Mouse (Mus musculus) urinary bladder, postnatal 14 days (tissue): ENCODE measurements around the gene Dbn1.

ENCODE experiments used
- DNase-seq: peaks from one replicate; pipeline ENCODE4 v3.0.0; 2021; ENCODE audit warnings: low spot score

Dbn1 gene

DNA sequence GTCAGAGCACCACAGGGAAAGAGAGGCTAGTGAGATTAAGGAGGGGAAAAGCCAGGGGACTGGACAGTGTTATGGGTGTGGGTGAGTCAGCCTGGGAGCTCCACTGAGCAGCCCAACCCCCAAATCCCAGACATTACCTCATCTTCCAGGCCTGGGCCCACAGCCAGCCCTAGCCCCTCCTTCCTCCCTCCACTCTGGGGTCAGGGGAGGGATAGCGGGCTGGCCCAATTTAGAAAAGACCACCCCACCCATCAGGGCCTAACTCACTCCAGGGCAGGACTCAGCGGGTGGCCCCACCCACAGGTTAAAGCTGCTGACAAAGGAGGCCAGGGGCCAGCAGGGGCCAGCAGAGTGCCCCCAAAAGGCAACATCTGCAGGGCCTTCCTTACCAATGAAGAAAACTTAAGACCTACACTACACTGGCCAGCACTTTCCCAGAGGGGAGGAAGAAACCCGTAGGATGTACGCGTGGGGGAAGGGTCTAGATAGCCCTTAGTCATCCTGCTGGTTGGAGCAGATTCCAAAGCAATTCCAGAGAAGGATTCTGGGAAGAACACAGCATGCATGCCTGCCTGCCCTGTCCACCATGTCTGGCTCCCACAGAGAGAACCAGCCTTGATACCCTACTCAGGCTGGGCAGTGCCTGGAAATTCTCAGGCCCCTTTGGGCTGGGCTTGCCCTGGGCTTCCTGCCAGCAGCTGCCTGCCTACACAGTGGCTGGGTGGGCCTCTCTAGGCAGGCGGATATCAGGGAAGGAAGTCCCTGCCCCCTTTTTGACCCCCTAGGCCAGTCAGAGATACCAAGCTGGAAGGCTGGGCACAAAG is 23.0 kb upstream of the Dbn1 start:
- peak; percentile 85 for DNase-seq

DNA sequence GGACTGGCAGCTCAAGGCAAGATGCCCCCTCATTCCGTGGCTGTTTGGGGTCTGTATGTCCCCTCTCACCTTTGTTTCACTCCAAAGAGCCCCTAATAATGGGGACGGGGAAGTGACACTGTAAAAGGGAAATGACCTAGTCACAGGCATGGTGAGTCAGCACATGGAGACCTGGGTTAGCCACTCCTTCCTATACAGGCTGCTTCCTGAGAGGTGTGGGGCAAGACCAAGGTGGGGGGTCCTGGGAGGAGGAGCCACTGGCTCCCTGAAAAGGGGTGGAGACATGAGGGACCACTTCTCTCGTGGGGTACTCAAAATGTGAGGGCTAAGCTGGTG is 22.4 kb upstream of the Dbn1 start:
- no peak for DNase-seq

DNA sequence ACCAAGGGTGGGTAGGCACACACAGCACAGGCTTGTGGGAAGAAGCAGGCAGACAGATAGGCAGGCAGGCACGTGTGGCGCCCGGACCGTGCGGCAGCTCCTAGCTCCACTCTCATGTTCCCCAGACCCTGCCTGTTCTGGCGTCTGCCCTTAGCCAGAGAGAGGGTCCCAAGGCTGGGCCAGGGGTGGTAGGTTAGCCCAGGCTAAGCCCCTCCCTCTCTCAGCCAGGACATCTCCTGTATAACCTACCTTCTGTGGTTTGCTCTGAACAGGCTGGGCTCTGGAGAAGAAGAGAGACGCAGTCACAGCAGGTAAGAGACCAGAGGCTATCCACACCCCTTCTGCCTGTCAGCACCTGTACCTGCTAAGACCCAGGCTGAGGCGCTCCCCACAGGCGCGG is 20.6 kb upstream of the Dbn1 start:
- DNase-seq: no peak

DNA sequence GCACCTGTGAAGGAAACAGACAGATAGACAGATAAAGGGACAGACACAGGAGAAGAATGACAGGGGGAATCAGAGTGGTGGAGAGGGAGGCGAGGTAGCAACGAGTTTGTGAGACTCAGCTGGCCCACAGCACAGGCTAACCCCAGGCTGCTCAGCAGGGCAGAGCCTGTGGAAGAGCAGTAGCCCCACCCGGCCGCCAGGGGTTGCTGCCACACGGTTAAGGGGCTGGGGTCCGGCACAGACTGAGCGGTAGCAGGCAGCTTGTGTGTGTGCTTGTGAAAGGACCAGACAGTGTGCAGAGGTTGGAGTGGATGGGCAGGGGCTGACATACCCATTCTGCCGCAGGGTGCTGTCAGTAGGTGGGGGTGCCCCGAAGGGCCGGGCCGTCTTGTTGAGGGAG is 20.0 kb upstream of the Dbn1 start:
- no peak for DNase-seq

DNA sequence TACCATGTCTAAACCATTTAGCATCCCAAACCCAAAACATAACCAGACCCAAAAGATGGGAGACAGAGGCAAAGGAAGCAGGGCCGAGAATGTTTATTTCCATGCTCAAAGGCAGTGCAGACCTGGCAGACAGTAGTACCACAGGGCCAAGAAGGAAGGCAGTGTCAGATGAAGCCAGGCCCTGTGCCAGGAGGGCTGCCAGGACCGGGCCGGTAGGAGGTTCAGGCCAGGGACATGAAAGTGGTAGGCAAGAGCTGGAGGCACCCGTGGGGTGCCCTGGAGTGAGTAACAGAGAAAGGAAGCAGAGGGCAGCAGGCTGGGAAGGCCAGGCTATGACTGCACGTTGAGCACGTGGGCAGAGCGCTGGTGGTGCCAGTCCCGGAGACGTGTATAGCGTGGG is 18.8 kb upstream of the Dbn1 start:
- DNase-seq: no peak

DNA sequence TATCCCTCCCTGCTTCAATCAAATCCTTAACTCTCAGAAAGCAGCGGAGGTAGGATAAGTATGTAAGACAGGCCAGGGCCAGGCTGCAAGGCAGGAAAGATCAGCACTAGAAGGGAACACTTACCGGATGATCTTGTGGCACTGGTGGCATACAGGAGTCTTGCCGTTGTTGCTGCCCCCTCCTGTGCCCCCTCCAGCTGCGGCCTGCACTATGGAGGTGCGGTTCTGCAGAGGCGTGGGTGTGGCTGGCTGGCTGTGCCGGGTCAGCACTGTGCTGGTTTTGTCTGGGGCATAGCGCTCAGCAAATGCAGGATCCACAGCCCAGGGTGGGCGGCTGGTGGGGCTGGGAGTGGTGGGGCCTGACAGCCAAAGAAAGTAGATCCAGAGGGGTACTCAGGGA is 17.9 kb upstream of the Dbn1 start:
- DNase-seq: no peak

DNA sequence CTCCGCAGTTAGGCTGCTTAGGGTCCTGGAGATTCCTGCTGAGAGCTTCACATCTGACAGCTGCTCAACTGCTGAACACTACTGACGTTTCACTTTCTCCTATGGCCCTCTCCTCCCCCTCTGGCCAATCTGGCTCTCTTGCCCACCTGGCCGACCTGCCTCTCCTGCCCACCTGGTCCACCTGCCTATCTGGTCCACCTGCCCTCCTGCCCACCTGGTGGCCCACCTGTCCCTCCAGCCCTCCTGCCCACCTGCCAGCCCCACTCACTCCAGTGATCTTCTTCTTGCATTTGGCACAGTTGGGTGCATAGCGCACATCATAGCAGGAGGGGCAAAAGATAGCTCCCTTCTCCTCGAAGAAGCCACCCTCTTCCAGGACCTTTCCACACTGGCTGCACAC is 16.5 kb upstream of the Dbn1 start:
- no peak for DNase-seq

DNA sequence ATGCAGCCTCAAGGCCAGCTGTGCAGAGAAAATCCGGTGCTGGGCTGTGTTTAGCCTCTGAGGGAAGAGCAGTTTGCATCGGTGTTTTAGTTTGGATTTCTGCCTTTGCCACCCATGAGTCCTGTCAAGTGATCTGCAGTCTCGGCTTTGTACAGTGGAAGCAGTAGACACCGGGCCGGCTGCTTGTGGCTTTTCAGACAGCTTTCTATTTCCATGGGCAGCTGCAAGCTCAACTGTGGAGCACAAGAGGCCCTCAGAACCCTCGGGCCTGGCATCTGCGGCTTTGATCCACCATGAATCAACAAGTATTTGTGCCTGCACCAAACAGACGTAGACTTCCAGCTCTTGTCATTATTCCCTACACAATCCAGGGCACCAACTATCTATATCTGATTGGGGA is 14.5 kb upstream of the Dbn1 start:
- DNase-seq: no peak

DNA sequence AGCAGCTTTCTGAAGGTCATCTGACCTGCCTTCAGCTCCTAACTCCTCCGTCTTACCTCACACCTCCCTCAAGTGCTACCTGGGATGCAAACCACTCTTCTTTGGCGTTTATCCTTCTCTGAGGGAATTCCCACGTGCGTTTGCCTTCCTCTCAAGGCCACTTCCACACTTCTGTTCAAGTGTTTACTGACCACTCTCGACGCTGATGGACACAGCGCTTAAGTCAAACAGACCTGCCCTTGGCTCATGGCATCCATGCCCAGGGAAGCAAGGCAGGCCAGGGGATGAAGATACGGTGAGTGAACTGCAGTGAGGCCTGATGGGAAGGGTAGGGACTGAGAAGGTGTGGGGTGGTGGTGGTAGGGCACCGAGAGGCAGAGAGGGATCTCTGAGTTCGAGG is 12.7 kb upstream of the Dbn1 start:
- DNase-seq: no peak

DNA sequence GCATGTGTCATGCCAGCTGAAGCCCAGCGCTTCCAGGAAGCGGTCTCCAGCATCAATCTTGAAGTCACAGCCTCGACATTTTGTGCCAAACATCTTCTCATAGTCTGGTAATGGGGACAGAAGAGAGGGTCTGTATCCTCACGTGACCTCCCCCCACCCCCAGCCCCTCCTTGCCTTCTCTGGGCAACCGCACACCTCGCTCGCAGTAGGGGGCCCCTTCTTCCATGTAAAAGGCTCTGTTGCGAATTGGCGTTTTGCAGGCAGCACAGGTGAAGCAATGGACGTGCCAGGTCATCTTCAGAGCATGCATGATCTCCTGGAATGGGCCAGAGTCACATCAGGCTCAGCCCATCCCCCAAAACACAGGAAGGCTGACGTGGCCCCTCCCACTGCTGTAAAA is 11.0 kb upstream of the Dbn1 start:
- DNase-seq: no peak

DNA sequence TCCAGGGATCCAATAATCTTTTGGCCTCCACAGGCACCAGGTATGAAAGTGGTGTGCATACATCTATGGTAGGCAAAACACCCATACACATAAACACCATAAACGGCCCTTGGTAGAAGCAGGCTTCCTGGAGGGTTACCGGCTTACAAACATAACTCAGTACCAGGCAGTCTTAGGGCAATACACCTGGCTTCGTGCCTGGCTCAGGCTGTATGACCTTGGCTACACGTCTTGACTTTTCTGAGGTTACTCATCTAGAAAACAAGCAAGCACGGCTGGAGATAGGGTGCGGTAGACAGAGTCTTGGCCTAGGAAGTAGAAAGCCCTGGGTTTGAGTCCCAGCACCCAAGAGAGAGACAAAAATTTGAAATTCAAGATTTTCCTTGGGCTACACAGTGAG is 8.8 kb upstream of the Dbn1 start:
- DNase-seq: no peak

DNA sequence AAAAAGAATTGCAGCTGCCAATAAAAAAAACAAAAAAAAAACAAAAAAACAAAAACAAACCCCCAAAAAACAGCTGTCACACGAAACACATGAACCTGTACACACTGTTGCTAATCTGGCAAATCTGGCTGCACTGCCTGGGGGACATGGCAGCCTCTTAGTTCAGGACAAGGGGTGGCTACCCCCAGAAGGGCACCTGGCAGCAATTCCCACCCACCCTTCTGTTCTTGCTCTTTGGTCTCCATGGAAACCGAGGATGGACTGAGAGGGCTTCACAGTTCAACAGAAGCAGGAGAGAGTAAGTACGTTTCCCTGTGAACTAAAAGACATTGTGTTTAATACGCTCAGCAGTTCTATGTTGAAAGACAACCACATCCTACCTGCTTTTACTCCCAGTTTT is 7.8 kb upstream of the Dbn1 start:
- no peak for DNase-seq

DNA sequence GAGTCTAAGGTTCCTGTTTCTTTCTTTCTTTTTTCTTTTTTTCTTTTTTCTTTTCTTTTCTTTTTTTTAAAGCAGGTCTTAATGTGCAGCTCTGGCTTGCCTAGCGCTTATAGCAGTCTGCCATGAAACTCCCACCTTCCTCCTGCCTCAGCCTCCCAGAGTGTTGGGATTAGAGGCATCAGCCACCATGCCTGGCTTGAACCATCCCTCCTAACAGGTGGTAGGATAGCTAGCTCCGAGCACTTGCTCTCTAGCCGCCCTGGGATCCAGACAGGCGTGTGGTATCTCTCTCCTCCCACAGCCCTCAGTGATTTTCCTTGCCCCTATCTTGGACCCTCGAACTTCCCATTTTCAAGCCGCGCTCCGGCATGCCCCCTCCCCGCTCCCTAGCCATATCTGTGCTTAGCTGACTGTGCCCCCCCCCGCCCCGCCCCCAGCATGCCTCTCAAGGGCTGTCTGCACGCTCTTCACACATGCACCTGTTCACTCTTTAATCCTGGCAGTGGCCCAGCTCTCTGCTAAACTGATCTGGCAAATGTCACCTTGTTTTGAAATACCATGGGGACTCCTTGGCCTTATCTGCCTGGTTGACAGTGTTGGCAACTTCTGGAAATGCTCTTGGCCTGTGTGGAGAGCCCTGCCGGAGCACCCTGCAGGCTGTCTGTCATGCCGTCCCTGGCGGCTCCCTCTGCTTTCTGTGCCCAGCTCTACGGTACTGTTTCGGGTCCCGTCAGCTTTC is 7.1 kb upstream of the Dbn1 start:
- DNase-seq: no peak

DNA sequence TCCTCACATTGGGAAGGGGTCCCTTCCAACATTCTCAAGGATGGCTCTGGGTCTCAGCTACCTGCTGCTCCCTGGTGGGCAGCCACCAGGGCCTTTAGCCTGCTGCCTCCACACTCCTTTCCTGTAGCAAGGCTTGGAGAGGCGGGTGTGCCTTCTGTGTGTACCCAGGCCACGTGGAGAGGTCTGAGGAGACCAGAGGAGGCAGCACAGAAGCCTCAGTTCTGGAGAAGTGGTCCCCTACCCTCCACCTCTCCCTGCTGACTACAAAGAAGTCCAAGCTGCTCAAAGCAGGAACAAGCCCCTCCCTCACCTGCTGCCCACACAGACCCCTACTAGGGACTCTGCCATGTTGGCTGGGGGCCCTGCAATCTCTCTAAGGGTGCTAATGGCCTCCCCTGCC is 6.3 kb upstream of the Dbn1 start:
- no peak for DNase-seq

DNA sequence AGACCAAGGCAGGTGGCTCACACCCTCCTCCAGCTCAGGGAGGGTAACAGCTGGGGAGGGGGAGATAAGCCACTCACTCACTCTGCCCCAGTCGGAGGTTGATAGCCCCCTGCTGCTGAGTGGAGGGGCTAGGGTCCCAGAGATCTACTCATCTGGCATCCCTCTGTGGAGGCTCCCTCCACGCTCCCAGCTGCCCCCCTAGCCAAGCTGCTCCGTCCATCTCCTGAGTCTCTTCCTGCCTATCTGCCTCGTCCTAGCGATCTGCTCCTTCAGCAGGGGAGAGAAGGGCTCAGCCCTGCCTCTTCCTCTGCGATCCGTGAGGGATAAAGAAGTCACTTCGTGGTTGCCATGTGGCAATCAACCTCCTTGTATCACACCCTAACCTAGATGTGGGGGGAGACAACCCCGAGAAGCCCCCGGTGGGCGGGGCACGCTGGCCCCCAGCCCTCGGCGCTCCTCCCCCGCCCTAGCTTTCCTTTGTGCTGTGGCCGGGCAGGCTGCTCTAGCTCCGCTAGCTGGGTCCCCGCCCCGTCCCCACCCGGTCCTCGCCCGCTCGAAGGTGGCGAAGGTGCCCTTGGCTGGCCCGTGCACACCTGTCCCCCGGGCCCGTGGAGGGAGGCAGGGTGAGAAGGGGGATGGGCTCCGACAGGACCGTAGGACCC is 864 bp downstream of the Dbn1 start:
- DNase-seq: no peak

DNA sequence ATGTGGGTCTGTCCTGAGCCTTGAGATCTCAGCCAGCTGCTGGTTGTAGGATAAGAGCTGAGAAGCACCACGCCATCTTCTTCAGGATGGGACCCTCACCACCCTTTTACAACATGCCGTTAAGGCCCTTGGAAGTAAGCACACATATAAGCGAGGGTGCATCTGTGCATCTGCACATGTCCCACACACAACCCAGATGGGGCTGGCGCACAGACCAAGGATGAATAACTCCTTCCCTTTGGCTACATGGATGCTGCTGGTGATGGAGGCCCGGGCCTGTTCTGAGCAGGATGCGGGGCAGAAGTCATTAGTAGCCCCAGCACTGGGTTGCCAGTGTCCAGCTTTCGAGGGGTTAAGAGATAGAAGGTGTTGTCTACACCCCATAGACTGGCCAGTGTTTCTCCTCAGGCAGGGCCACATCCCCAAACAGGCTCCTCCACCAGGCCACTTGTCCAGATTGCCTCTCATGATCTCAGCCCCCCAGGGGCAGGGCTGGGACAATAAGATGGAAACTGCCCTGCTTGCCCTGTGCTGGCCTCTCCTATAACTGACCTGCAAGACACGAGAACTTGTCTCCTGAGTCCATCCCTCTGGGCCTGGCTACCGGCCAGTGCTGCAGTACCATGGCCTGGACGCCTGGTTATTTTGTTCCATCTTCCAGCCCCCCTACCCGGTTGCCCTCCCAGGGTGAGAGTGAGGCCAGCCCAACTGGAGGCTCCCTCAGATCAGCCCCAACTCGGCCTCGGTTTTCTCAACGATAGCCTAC is 1.7 kb downstream of the Dbn1 start:
- no peak for DNase-seq

DNA sequence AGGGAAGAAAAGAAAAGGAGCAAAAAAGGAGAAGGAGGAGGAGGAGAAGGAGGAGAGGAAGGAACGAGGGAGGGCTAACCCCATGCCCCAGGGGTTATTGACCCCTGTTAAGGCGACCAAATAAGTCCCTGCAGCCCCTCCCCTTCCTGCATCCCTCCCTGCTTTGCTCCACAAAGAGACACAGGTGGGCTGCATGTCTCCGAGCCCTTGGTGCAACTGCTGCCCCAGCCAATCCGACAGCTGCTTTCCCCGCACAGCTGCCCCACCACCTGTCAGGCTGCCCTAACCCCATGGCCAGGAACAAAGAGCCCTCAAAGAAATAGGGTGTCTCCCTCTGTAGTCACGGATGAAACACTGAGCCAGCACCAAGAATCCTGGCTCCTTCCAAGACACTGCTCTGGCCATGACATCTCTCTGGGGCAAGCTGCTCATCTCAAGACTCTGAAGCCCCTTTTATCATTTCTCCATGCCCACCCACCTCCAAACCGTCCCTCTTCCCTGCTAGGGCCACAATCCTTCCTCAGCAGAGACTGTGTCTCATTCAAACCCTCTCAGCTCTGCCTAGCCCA is 3.3 kb downstream of the Dbn1 start:
- DNase-seq: no peak

DNA sequence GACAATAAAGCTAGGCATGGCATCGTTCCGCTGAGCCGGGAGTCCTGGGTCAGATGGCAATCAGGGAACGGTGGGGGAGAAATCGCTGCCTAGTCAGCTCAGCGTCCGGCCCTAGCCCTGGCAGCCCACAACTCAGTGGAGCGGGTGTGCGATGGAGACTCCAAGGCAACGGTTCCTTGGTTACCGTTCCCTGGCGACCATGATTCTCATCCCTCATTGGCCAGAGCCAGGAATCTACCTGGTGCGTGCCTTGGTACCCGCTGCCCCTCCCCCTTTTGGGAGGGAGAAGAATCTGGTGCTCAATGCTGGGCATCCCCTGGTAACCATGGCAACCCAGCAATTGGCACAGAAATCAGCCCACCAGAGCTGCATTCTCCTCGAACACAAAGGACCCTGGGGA is 4.3 kb downstream of the Dbn1 start:
- DNase-seq: no peak

DNA sequence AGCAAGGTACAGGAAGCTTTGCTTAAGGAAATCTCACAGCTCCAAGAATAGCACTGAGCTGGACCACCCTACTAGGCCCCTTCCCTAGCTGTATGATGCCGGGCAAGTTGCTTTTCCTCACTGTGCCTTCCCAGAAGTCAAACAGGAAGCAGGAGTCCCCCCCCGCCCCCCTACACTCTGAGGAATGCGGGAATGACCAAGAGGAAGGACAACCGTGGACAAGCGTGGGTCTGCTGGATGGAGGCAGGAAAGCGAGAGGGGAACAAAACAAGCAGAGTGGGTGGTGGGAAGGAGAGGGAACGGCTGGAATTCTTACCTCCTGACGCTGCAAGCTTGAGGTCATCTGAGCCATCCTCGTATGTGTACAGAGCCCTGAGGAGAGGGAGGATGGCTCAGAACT is 4.8 kb downstream of the Dbn1 start:
- DNase-seq: no peak

DNA sequence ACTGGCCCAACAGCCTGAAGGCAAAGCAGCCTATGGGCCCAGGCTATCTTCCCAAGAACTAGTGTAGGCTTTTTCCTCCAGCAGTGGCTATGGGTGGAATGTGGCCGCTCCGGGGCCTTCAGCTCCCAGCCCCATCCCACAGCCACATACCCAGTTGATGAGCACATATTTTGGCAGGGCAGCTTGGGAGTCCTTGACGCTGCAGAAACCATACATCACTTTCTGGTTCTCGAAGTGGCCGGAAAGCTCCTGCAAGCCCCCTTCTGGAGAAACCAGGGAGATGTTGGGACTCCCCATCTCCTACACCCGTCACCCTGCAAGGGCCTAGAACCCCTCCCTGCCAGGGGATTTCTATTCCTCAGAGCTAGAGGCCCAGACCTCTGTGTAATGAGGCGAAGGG is 5.4 kb downstream of the Dbn1 start:
- DNase-seq: peak; percentile 43

DNA sequence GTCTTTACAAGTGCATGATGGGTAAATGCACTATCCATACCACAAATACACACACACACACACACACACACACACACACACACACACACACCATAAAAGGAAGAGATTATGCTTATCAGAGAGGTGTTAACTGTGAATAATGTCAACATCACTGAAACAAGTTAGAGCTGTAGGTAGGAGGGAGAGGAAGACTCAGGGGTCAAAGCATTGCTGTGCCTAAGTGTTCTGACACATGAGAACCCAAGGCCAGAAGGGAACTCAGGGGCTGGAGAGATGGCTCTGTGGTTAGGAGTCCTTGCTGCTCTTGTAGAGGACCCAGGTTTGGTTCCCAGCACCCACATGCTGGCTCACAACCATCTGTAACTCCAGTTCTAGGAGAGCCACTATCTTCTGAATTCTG is 8.0 kb downstream of the Dbn1 start:
- DNase-seq: no peak

DNA sequence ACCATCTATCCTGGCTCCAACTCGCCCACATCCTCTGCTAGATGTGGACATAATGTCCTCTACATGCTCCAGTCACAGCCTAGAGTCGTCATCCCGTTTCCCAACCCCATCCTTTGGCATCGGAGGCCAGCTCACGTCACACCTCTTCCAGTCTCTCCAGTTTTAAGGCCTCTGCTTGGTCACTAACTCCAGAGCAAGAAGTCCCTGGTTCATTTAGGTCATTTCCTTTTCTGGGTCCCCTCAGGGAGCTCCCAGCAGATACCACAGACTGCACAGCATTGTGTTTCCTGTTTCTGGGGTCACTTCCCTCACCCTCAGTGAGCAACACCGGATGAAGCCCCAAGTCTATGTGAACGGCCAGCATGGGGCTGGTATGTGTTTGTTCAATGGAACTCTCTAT is 8.9 kb downstream of the Dbn1 start:
- DNase-seq: no peak
